Mouse (Mus musculus): ENCODE data around the gene Pdcd1lg2.
"Not testable (repeated sequence)": the region's sequence is repeated elsewhere in the genome, so short reads cannot be mapped to it uniquely, and the experiment has no call there.

Pdcd1lg2 gene

DNA sequence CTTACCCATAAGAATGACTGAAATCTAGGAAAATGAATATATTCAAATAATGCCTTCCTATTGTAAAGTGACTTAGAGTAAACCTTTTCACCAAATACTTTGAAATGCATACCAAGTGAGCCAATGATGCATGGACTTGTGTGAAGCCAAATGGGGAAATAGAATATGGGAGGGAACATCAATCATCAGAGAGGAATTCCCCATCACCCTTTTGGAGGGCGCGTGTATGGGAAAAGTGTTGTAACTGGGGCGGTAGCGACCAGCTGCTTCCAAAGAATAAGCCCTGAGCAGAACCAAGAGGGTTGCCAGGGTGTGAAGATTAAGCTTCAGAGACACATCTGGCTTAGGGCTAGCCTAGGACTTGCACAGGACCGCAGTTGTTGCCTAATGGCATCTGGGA is 27.4 kb upstream of the Pdcd1lg2 start:
- no peak for DNase-seq (ENCODE audit: low read depth, low spot score)

DNA sequence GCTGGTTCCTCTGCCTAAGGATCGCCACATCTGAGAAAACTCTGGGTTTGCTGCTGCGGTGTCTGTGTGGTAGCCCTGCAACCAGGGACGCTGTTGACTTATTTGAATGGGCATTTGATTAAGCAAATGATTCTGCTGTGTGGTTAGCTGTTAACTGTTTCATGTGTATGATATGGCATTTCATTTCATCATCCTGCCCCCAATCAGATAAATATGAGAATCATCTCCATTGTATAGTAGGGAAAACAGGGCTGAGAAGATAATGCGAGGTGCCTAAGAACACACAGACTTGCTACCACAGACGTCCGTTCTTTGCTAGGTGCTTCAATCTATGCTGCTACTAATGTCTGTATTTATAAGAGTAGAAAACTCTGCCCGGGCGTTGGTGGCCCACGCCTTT is 26.3 kb upstream of the Pdcd1lg2 start:
- no peak for DNase-seq (ENCODE audit: low read depth, low spot score)

DNA sequence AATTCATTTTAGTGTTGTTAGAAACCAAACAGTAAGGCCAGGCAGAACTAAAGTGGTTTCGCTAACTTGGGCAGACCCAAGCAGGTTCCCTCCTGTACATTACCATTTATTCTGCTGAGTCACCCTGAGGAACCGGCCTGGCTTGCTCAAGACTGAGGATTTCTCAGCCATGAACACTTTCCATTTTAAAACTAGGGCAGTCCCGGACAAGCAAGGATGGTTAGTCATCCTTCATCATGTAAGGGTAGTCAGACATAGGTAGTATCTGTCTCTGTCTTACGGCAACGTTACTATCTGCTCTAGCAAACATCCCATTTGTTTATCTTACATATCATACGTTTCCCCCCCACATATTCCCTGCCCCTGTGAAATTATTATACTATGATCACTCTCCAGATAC is 25.7 kb upstream of the Pdcd1lg2 start:
- no peak for DNase-seq (ENCODE audit: low read depth, low spot score)

DNA sequence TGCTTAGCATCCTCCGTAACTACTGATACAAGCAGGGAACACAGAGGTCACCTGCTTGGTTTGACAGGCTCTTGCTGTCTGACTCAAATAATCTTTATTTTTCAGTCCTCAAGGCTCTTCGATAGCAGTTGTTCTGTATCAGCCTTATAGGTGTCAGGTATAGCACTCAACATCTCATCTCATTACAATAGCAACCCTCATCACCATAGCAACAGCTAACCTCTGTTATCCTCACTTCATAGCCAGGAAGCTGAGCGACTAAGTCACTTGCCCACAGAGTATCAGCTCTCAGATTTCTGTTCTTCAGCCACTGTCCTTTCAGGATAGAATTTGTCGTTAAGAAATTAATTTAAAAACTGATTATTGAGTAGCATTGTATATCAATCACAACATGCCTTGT is 24.9 kb upstream of the Pdcd1lg2 start:
- no peak for DNase-seq (ENCODE audit: low read depth, low spot score)

DNA sequence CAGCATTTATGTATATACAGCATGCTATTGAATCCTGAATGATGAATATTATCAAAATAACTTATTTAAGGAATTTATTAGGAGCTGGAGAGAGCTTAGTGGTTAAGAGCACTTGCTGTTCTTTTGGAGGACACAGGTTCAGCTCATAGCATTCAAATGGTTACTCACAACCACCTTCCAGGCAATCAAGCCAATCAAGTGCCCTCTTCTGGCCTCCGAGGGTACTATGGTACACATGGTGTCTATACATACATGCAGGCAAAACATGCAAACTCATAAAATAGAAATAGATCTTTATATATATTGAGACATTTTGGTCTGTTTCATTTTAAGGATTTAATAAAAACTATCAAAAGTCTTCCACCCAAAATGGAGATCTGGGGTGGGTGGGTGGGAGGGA is 21.9 kb upstream of the Pdcd1lg2 start:
- DNase-seq (ENCODE audit: low read depth, low spot score) = no peak

DNA sequence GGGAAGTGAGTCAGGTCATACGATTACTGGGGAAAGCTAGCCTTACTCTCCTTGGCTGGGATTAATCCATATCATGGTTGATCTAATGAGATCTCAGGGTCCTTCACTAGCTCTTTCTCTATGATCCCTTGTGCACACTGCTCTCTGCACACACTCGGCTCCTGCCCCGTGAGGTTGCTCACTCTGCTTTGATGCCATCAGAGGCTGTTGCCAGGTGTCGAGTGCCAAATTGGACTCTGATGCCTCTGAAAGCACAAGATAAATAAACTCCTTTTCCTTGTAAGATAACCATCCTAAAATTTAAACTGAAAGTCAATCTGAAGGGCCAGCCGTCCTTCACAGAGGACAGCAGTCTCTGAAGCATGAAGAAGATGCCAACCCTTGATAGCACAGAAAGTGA is 20.2 kb upstream of the Pdcd1lg2 start:
- no peak for DNase-seq (ENCODE audit: low read depth, low spot score)

DNA sequence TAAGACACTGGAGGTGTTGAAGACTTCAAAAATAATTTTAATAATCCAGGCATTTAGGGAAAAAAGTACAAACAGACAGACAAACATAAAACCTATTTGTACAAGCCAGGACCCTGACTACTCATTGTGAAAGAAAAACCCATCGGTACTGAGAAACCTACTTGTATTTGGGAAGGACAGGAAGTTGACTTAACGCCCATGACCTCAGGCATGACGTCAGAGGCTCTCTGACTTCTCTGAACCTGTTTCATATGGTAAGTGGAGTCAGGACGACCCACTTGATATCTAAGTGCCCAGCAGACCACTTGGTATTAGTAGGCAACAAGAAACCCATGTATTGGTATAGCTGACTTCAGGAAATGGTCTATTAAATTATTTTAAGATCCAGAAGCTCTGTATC is 19.4 kb upstream of the Pdcd1lg2 start:
- DNase-seq (ENCODE audit: low read depth, low spot score) = no peak

DNA sequence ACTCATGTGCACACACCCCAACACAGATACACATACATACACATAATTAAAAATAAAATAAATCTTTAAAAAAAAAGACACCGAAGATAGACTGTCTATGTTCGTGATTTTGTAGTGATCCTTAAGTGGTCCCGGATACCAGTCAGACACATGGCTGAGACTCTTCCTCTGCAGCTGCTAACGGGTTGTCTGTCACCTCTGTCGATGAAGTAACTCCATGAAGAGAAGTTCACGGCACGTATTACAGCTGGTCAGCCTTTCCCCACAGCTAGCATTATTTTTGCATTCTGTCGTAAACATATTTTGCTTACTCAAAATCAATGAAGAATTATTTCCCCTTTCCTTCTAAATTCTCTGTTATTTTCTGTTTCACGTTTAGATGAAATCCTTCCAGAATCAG is 17.4 kb upstream of the Pdcd1lg2 start:
- DNase-seq (ENCODE audit: low read depth, low spot score) = no peak

DNA sequence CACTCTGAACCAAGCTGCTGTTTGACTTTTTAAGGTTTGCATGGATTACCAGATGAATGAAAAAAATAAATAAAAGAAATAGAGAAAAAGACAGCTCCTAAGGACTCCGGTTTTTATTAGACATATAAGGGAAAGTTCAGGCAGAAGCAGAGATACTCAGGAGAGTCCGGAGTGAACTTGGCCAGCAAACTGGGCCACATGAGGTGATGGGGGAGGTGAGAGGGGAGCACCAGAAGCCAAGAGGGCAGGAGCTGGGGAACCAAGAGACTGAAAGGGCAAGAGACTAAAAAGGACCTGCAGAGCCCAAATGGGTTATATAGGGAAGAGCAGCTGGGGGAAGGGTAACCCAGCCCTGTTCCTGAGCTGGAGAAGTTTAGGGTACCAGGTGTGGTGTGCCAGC is 16.0 kb upstream of the Pdcd1lg2 start:
- no peak for DNase-seq (ENCODE audit: low read depth, low spot score)

DNA sequence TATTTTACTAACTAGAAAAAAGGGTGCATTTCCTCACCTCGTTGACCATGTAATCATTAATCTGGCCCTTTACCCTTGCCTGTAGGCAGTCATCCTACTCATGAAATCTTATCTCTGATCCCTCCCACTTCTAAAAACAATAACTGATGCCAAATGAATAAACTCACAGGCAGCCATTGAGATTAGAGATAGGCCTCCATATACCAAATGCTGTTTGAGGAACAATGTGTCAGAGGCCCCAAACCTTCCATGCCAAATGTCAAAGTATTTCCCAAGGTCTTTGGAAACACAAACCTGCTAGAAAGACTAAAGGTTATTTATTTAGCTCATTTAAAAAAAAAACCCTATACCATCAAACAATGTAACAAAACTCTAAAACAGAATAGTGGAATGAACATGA is 14.4 kb upstream of the Pdcd1lg2 start:
- no peak for DNase-seq (ENCODE audit: low read depth, low spot score)

DNA sequence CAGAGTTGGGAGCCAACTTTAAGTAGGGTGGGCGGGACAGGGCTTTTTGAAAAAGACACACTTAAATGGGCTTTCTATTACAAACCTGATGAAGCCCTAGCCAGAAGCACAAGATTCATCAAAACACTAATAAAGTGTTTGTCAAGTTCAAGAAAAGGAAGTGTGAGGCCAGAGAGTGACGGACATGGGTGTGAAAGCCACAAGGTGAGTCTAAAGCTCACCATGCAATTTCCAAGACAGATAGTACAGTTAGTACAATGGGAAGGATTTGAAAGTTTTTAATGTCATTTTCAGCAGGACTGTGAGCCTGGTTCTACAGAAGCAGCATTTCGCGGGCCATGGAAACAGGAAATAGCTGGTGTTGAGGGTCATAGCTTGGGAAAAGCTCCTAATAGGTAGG is 10.9 kb upstream of the Pdcd1lg2 start:
- no peak for DNase-seq (ENCODE audit: low read depth, low spot score)

DNA sequence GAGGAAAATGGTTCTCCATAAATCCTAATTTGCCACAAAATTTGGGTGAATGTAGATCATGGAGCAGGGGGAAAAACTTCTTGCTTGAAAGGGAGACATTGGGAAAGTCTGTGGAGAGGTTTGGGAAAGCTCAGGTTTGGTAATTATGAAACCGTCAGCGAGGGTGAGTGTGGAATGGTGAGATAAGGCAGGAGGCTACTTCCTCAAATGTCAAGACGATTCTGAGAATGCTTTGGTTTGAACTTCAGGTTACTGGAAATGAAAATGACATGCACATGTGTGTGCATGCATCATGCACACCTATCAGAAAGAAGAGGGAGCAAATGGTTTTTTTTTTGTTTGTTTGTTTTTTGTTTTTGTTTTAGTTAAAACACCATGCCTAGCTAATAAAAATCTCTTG is 10.3 kb upstream of the Pdcd1lg2 start:
- no peak for DNase-seq (ENCODE audit: low read depth, low spot score)

DNA sequence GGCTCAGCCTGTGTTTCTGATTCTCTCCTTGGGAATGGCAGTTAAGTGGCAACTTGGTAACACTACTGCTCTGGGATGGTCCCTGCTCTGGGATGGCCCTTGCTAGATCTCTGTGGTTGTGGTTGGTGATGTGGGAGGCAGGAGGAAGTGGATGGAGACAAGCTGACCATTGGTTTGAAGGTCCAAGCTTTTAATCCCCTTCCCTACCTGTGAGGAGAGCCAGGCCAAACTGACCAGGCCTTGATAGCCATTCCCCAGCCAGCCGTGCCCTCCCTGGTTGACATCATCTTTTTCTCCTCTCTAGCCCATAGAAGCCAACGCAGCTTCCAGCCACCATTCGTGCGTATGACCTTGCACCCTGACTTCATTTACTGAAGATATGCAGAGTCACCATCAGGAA is 8.1 kb upstream of the Pdcd1lg2 start:
- DNase-seq (ENCODE audit: low read depth, low spot score) = no peak

DNA sequence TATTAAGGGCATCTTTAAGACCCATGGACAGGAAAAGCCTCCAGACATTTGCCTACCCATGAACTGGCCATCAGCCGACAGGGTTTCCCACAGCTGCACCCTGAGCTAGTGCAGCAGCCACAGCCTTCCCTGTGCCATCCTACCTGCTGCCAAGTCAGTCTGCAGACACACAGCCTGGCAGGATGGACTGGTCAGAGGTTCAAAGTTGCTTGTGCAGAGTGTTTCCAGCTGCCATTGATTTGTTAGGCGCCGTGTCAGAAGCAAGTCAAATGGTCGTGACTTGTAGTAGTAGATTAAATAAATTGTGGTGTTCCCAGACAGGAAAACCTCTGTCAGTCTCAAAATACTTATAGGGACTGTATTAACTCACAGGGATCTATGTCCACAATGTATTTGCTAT is 7.5 kb upstream of the Pdcd1lg2 start:
- no peak for DNase-seq (ENCODE audit: low read depth, low spot score)

DNA sequence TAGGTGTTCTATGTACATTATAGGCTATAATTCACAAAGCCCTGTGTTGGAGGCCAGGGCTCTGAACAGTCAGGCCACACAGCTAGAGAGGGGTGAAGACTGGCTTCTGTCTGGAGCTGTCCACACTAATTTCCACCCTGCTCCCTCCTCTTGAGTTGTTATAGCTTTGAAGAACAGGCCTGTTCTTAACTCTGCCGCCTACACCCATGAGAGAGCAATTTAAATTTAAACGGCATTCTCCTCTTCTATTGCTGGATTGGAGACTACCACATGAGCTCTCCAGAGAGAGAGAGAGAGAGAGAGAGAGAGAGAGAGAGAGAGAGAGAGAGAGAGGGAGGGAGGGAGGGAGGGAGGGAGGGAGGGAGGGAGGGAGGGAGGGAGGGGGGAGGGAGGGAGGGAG is 5.3 kb upstream of the Pdcd1lg2 start:
- DNase-seq (ENCODE audit: low read depth, low spot score) = no peak

DNA sequence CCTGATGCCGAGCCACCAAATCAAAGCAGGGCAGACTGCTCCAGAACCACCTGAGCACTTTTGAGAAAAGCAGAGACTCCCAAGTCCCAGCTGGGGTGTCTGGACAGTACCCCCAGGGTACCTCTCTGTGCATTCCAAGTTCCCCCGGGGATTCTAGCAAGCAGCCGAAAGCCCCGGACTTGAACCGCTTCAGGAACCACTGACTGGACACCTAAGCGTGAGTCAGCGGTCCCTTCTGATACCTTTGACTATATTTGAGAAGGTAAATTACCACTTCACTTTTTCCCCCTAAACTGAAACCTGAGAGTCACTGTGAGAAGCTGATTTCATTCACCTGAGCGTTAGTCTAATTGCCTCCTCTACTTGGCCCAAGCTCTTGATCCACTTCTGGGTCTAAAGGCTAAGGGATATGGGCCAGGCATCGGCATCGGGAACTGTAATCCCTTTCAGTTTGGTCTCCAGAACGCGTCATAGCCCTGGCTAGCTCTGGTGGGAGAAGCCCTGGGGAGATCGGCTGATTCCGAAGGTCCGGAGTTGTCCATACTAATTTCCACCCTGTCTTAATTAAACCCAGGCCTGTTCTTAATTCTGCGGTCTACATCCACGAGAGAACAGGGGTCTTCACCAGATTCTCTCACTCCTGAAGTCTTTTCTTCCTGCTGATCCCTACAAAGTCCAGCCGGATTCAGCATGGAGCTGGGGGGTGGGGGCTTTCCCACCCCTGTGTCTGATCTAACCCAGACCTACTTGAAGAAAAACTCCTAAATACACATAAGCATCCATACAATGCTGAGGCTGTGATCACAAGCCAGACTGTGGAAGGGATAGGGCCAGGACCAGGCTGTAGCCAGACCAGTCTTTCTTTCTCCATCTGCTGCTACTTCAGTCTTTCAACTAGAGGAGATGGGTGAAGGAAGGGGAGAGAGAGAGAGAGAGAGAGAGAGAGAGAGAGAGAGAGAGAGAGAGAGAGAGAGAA is 4.4 kb upstream of the Pdcd1lg2 start:
- no peak for DNase-seq (ENCODE audit: low read depth, low spot score)

DNA sequence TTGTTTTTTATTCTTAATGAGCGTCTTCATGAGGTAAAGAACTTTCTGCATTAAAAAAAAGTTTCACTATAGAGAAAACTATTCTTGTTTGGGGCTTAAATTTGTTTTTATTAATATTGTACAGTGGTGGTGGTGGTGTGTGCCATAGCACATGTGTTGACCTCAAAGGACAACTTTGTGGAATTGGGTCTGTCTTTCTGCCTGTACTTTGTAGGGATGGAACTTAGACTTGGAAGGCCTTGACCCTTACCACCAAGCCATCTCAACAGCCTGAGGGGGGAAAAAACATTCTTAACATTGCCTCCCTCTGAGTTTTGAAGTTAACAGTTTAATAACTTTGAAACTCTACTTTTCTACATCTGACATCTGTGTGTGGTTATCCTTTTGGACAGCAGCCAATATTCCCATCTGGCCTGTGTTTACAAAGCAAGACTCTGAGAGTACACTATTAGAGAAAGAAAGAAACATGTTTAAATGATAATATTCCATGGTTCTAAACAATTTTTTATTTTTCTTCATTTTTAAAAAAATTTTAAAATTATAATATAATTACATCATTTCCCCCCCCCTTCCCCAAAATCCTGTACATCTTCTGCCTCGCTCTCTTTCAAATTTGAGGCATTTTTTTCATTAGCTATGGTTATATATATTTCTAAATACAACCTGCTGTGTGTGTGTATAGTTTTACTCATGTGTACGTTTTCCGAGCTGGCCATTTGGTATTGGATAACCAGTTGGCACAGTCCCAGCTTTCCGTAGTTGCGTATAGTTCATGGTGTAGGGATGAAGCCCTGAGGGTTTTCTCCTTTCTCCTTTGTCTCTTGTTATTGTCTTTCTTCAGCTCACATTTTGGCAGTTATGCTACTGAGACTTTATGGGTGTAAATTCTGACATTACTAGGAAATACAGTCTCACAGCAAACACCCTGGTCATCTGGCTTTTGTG is 2.0 kb downstream of the Pdcd1lg2 start:
- peak; percentile 34 for DNase-seq (ENCODE audit: low read depth, low spot score)

DNA sequence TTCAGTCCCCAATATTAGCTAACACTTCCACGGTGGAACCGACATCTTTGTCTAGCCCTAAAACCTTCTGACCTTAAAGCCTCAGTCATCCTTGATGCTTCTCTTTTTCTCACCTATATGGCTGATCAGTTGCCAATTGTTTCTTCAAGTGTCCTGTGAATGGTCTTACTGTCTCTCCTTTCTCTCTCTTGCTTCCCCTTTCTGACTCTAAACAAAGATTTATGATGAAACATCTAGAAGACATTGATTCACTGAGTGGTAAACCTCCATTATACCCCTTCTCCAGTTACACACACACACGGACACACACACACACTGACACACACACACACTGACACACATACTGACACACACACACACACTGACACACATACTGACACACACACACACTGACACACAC is 3.8 kb downstream of the Pdcd1lg2 start:
- DNase-seq (ENCODE audit: low read depth, low spot score) = no peak

DNA sequence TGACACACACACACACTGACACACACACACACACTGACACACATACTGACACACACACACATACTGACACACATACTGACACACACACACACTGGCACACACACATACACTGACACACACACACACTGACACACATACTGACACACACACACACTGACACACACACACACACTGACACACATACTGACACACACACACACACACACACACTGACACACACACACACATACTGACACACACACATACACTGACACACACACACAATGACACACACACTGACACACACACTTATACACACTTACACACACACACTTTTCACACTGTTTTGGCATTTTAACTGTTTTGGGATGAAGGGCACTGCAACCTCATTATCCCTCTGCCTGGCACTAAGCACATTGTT is 4.2 kb downstream of the Pdcd1lg2 start:
- not testable (repeated sequence) for DNase-seq (ENCODE audit: low read depth, low spot score)

DNA sequence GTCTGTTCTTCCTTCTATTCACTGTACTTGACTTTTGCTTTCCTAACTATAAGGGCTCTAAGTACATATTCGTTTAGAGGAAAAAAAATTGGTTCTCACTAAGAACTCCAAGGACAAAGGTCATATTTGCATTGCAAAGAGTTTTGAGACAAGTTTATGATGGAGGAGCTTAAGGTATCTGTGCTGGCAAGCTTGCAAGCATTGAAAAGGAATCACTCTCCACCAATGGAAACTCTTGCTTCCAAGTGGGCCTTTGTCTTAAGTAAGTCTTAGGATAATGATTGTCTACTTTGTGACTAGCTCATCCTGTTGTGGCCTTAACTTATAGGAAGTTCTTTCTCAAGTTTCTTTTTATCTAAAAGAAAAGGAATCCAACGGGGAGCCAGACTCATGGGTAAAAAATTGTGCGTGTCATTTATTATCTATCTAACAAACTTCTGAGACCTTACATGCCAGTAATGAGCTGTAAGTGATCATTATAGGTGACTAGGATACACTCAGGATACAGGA is 5.7 kb downstream of the Pdcd1lg2 start:
- DNase-seq (ENCODE audit: low read depth, low spot score) = no peak

DNA sequence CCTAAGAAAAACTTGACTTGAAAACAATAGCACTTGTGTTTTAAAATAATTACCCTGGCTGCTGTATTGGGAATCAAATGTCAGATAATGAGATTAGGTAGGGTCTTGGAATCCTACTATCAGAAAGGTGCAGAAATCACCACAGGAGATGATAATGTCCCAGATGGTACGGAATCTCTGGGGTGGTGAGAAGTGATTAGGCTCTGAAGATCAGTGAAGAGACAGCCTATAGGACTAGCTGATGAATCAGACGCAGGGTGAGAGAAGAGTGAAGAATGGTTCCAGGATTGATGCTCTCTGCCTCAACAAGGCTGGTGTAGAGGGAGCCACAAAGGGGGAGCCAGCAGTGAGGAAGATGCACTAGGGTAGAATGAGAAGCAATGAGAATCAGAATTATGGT is 6.5 kb downstream of the Pdcd1lg2 start:
- DNase-seq (ENCODE audit: low read depth, low spot score) = no peak

DNA sequence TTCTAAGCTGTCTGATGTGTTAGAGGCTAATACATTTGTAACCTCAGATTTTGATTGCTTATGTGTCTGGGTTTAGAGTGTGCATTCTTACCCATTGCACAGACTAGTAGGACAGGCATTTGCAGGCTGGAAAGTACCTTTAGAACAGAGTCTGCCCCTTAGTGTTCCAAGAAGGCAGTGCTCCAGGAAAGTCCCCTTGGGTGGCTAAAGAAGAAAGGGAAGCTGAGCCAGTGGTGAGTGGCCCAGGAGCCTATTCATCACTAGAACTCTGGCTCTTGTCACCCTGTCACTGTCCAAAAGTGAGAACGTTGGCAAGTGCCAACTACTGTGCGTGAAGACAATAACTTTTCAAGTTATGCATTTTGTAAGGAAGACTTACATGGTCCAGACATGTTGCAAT is 7.2 kb downstream of the Pdcd1lg2 start:
- no peak for DNase-seq (ENCODE audit: low read depth, low spot score)

Data from brain, embryonic 18.5 days (tissue).